Mouse (Mus musculus): ENCODE data around the gene Ccm2.

- TF ChIP-seq CTCF (IDR thresholded peaks at IDR 0.05; ENCODE audit: borderline replicate concordance, insufficient read depth, low read depth, low read length): no peak
- TF ChIP-seq POLR2A (IDR thresholded peaks at IDR 0.05; ENCODE audit: borderline replicate concordance, insufficient read depth, low read length): no peak
Observed at GRCm38 (mm10) chr11:6527256-6528185, 19.2 kb upstream of the Ccm2 start.

Measured in cerebellum, adult 2 months (tissue).